Mouse (Mus musculus) kidney, adult 18-20 months (tissue): Measurements from ENCODE around the gene Plpp1.
A peak's percentile ranks its signal among the peaks of the same experiment; 100 is the strongest.

Source experiments
- DNase-seq: peaks from one replicate; pipeline ENCODE4 v3.0.0; 2021

The Plpp1 gene

GRCm38 (mm10) chr13:112773991-112774675 is 26.5 kb upstream of the Plpp1 start:
- DNase-seq: no peak

GRCm38 (mm10) chr13:112775856-112776255 is 24.7 kb upstream of the Plpp1 start:
- DNase-seq: peak; percentile 34

GRCm38 (mm10) chr13:112778407-112778806 is 22.2 kb upstream of the Plpp1 start:
- DNase-seq: no peak

- no peak for DNase-seq
Measured at GRCm38 (mm10) chr13:112785305-112785704, 15.3 kb upstream of the Plpp1 start.

GRCm38 (mm10) chr13:112786142-112786541 is 14.4 kb upstream of the Plpp1 start:
- no peak for DNase-seq

- no peak for DNase-seq
Measured at GRCm38 (mm10) chr13:112786942-112787533, 13.6 kb upstream of the Plpp1 start.

GRCm38 (mm10) chr13:112790774-112791173 is 9.8 kb upstream of the Plpp1 start:
- no peak for DNase-seq

- DNase-seq: no peak
Measured at GRCm38 (mm10) chr13:112791906-112792305, 8.7 kb upstream of the Plpp1 start.

- no peak for DNase-seq
Measured at GRCm38 (mm10) chr13:112798243-112798952, 2.2 kb upstream of the Plpp1 start.

GRCm38 (mm10) chr13:112798953-112799305 is 1.7 kb upstream of the Plpp1 start:
- no peak for DNase-seq

- DNase-seq: no peak
Measured at GRCm38 (mm10) chr13:112799721-112800241, 811 bp upstream of the Plpp1 start.

GRCm38 (mm10) chr13:112801381-112802004 is 901 bp downstream of the Plpp1 start:
- DNase-seq: peak; percentile 51

GRCm38 (mm10) chr13:112803106-112803505 is 2.5 kb downstream of the Plpp1 start:
- DNase-seq: no peak

- no peak for DNase-seq
Measured at GRCm38 (mm10) chr13:112803661-112804060, 3.1 kb downstream of the Plpp1 start.

- no peak for DNase-seq
Measured at GRCm38 (mm10) chr13:112805529-112805928, 4.9 kb downstream of the Plpp1 start.

- DNase-seq: no peak
Measured at GRCm38 (mm10) chr13:112807936-112808667, 7.5 kb downstream of the Plpp1 start.

GRCm38 (mm10) chr13:112809504-112810247 is 9.1 kb downstream of the Plpp1 start:
- no peak for DNase-seq

GRCm38 (mm10) chr13:112810248-112810645 is 9.7 kb downstream of the Plpp1 start:
- DNase-seq: no peak

GRCm38 (mm10) chr13:112810751-112811150 is 10.2 kb downstream of the Plpp1 start:
- no peak for DNase-seq

- no peak for DNase-seq
Measured at GRCm38 (mm10) chr13:112811708-112812403, 11.3 kb downstream of the Plpp1 start.

- no peak for DNase-seq
Measured at GRCm38 (mm10) chr13:112815996-112816395, 15.4 kb downstream of the Plpp1 start.
